Mouse (Mus musculus): ENCODE measurements at regions not wholly inside any gene's neighbourhood (a gene's known extent, or its start where the extent isn't known, plus 50 kb on each side); places are given as distances from the start of the nearest gene placed in this dataset.
A peak's percentile ranks its signal among the peaks of the same experiment; 100 is the strongest.

DNA sequence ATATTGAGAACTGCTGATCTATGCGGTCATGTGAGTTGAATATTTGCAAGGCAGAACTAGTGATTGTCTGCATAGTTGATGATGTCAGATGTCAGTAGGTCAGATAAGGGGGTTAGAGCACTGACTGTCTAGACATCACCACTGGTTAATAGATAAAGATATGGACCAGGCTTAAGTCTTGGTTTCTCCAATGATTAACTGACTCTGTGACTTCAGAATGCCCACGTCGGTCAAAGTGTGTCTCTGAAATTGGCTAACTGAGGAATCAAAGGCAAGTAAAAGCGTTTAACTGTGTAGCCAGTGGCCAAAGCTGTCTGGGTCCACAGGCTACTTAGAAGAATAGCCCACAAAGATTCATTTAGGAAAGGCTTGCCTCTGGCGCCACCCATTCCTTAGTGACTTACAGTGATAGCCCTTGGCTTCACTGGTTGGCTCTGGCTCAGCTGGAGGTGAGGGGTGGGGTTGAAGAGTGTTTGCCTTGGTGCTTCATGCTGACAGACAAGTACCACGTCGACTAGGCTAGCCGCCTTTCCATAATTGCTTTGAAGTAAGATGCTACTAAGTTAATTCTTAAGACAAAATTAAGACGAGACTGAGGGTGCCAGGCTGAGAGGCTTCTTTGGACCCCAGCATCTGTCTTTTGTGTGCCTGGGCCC is 463.1 kb downstream of the Insc start:
- ATAC-seq = no peak
- WGBS = 51% methylated on average over 9 of the region's 9 CpGs
- Histone ChIP-seq H3K4me1 (ENCODE audit: control insufficient read depth, insufficient read depth, low read length) (no peaks in the 10 kb centered on the region), H3K27me3 (replicated peaks; ENCODE audit: control insufficient read depth, insufficient read depth, low read length) (no peaks in the 10 kb centered on the region), H3K4me3 (ENCODE audit: low read length) (no peak overlapping the region), H3K9me3 (ENCODE audit: control insufficient read depth, low read length) (no peaks in the 10 kb centered on the region), H3K9ac (ENCODE audit: low read depth, low read length) (no peak overlapping the region), H3K4me2 (ENCODE audit: low read depth, low read length) (no peak overlapping the region), H3K27ac (ENCODE audit: low read length) (no peak overlapping the region), H3K36me3 (ENCODE audit: control insufficient read depth, insufficient read depth, low read length) (no peaks in the 10 kb centered on the region)

- Histone ChIP-seq H3K4me2 (ENCODE audit: low read depth, low read length) (no peak overlapping the region), H3K36me3 (ENCODE audit: control insufficient read depth, insufficient read depth, low read length) (no peaks in the 10 kb centered on the region), H3K4me3 (ENCODE audit: low read length) (no peak overlapping the region), H3K9ac (ENCODE audit: low read depth, low read length) (no peak overlapping the region), H3K27me3 (replicated peaks; ENCODE audit: control insufficient read depth, insufficient read depth, low read length) (no peaks in the 10 kb centered on the region), H3K9me3 (ENCODE audit: control insufficient read depth, low read length) (no peaks in the 10 kb centered on the region), H3K4me1 (ENCODE audit: control insufficient read depth, insufficient read depth, low read length) (no peaks in the 10 kb centered on the region), H3K27ac (ENCODE audit: low read length) (no peak overlapping the region)
- ATAC-seq = no peak
- WGBS = 75% methylated on average over 7 of the region's 7 CpGs
Observed at GRCm38 (mm10) chr7:115208781-115209180, 465.3 kb downstream of the Insc start.

DNA sequence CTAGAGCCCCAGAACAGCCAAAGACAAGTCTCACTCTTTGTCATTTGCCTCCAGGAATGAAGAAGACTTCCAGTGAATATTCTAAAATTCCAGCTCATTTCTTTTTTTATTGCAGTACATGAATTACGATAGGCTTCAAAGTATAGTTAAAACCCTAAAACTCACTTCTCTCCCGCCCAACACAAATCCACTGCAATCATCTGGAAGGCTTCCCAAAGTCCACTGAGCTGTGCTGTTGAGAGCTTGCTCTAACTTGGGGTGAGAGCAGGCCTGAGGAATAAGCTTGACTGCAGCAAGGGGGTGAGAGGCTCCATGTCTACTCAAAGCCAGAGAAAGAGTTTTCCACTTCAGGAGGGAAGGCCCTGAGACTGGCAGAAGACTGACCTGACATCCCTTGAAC is 466.5 kb downstream of the Insc start:
- H3K4me3 ChIP-seq (ENCODE audit: low read length) = no peak overlapping the region
- H3K4me1 ChIP-seq (ENCODE audit: control insufficient read depth, insufficient read depth, low read length) = no peaks in the 10 kb centered on the region
- no peak overlapping the region for H3K4me2 ChIP-seq (ENCODE audit: low read depth, low read length)
- 73% methylated on average over 2 of the region's 2 CpGs for WGBS
- no peaks in the 10 kb centered on the region for H3K27me3 ChIP-seq (replicated peaks; ENCODE audit: control insufficient read depth, insufficient read depth, low read length)
- H3K36me3 ChIP-seq (ENCODE audit: control insufficient read depth, insufficient read depth, low read length) = no peaks in the 10 kb centered on the region
- ATAC-seq = no peak
- no peak overlapping the region for H3K27ac ChIP-seq (ENCODE audit: low read length)
- no peak overlapping the region for H3K9ac ChIP-seq (ENCODE audit: low read depth, low read length)
- H3K9me3 ChIP-seq (ENCODE audit: control insufficient read depth, low read length) = no peaks in the 10 kb centered on the region

DNA sequence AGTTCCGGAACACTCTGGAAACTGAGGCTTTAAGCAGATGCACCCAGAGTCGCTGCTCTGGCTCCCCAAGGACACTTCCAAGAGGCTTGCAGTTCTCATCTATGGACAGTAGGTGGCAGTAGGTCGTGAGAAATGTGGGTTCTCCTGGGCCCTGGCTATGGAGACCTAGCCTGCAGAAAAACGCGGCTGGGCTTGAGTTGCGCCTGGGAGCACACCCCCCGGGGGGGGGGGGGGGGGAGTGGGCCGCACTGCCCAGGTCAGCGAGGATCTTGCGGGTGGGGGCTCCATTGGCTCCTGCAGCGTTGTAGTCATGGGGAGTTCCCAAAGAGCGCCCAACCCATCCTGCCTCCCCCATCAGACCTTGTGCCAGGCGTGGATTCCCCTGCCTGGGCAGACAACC is 473.3 kb downstream of the Insc start:
- Histone ChIP-seq H3K27me3 (replicated peaks; ENCODE audit: control insufficient read depth, insufficient read depth, low read length) (no peaks in the 10 kb centered on the region), H3K4me2 (ENCODE audit: low read depth, low read length) (peak overlapping the region; percentile 68), H3K9me3 (ENCODE audit: control insufficient read depth, low read length) (no peaks in the 10 kb centered on the region), H3K9ac (ENCODE audit: low read depth, low read length) (no peak overlapping the region), H3K27ac (ENCODE audit: low read length) (no peak overlapping the region), H3K4me1 (ENCODE audit: control insufficient read depth, insufficient read depth, low read length) (0 out of 2 replicates have a peak, but pooled peaks cover 5% of the 10 kb centered on the region), H3K36me3 (ENCODE audit: control insufficient read depth, insufficient read depth, low read length) (no peaks in the 10 kb centered on the region), H3K4me3 (ENCODE audit: low read length) (peak overlapping the region; percentile 35)
- ATAC-seq = peak; percentile 97
- 1% methylated on average over 13 of the region's 13 CpGs for WGBS

GRCm38 (mm10) chr7:115217255-115217654 is 473.8 kb downstream of the Insc start:
- peak overlapping the region; percentile 68 for H3K4me2 ChIP-seq (ENCODE audit: low read depth, low read length)
- H3K9me3 ChIP-seq (ENCODE audit: control insufficient read depth, low read length) = no peaks in the 10 kb centered on the region
- 0 out of 2 replicates have a peak, but pooled peaks cover 5% of the 10 kb centered on the region for H3K4me1 ChIP-seq (ENCODE audit: control insufficient read depth, insufficient read depth, low read length)
- H3K27ac ChIP-seq (ENCODE audit: low read length) = no peak overlapping the region
- H3K9ac ChIP-seq (ENCODE audit: low read depth, low read length) = no peak overlapping the region
- peak overlapping the region; percentile 35 for H3K4me3 ChIP-seq (ENCODE audit: low read length)
- WGBS = 14% methylated on average over 5 of the region's 5 CpGs
- no peaks in the 10 kb centered on the region for H3K36me3 ChIP-seq (ENCODE audit: control insufficient read depth, insufficient read depth, low read length)
- ATAC-seq = no peak; the same call in 1 of the 2 replicates
- H3K27me3 ChIP-seq (replicated peaks; ENCODE audit: control insufficient read depth, insufficient read depth, low read length) = no peaks in the 10 kb centered on the region

DNA sequence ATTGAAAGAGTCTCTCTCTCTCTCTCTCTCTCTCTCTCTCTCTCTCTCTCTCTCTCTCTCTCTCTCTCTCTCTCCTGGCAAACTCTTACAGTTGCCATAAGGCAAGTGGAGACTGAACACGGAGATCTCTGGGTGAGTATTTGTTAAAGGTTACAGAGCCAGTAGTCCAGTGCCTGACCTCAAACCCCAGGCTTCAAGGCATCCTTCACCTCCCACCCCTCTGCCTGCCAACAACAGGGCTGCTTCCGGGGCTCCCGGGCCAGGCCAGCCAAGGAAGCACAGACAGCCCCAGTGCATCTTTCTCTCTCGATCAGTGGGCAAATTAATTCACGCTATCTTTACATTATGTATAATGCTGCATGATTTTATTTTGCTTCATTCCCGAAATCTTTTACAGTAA is 474.2 kb downstream of the Insc start:
- Histone ChIP-seq H3K27me3 (replicated peaks; ENCODE audit: control insufficient read depth, insufficient read depth, low read length) (no peaks in the 10 kb centered on the region), H3K4me1 (ENCODE audit: control insufficient read depth, insufficient read depth, low read length) (0 out of 2 replicates have a peak, but pooled peaks cover 5% of the 10 kb centered on the region), H3K9ac (ENCODE audit: low read depth, low read length) (no peak overlapping the region), H3K4me2 (ENCODE audit: low read depth, low read length) (no peak overlapping the region), H3K4me3 (ENCODE audit: low read length) (no peak overlapping the region), H3K9me3 (ENCODE audit: control insufficient read depth, low read length) (no peaks in the 10 kb centered on the region), H3K27ac (ENCODE audit: low read length) (no peak overlapping the region), H3K36me3 (ENCODE audit: control insufficient read depth, insufficient read depth, low read length) (no peaks in the 10 kb centered on the region)
- ATAC-seq = no peak
- WGBS = 49% methylated on average over 6 of the region's 6 CpGs

DNA sequence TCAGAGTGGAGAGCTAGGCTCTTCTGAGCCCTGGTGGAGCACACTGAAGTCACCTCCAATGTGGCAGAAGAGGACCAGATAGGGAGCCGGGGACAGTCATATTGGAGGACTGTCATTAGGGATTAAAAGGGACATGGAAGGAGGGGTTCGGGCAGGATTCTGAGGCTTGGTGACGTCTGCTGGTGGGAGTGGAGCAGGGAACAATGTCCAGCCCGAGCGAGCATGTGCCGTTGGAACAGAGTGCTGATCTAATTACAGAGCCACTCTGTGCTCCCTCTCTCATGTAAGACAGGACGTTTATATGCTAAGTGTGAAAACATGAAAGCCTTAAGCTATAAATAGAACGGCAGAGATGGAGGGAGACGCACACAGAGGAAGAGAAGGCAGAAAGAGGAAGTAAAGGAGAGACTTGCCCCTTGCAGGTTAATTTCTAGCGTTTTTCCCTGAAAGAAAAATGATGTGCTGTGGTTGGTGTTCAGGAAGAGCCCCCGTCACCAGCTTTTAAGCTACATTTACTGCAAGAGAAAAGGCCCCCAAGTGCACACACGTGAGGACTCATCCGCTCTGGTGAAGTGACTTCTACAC is 475.2 kb downstream of the Insc start:
- no peaks in the 10 kb centered on the region for H3K36me3 ChIP-seq (ENCODE audit: control insufficient read depth, insufficient read depth, low read length)
- no peak overlapping the region for H3K9ac ChIP-seq (ENCODE audit: low read depth, low read length)
- H3K27ac ChIP-seq (ENCODE audit: low read length) = no peak overlapping the region
- no peak overlapping the region for H3K4me2 ChIP-seq (ENCODE audit: low read depth, low read length)
- ATAC-seq = no peak
- H3K27me3 ChIP-seq (replicated peaks; ENCODE audit: control insufficient read depth, insufficient read depth, low read length) = no peaks in the 10 kb centered on the region
- 35% methylated on average over 13 of the region's 13 CpGs for WGBS
- H3K4me3 ChIP-seq (ENCODE audit: low read length) = no peak overlapping the region
- H3K9me3 ChIP-seq (ENCODE audit: control insufficient read depth, low read length) = no peaks in the 10 kb centered on the region
- 0 out of 2 replicates have a peak, but pooled peaks cover 5% of the 10 kb centered on the region for H3K4me1 ChIP-seq (ENCODE audit: control insufficient read depth, insufficient read depth, low read length)

GRCm38 (mm10) chr7:115222642-115223041 is 479.1 kb downstream of the Insc start:
- H3K27ac ChIP-seq (ENCODE audit: low read length) = no peak overlapping the region
- H3K4me1 ChIP-seq (ENCODE audit: control insufficient read depth, insufficient read depth, low read length) = 0 out of 2 replicates have a peak, but pooled peaks cover 2% of the 10 kb centered on the region
- no peaks in the 10 kb centered on the region for H3K27me3 ChIP-seq (replicated peaks; ENCODE audit: control insufficient read depth, insufficient read depth, low read length)
- H3K9me3 ChIP-seq (ENCODE audit: control insufficient read depth, low read length) = no peaks in the 10 kb centered on the region
- H3K4me3 ChIP-seq (ENCODE audit: low read length) = no peak overlapping the region
- no peak for ATAC-seq
- no peaks in the 10 kb centered on the region for H3K36me3 ChIP-seq (ENCODE audit: control insufficient read depth, insufficient read depth, low read length)
- no peak overlapping the region for H3K9ac ChIP-seq (ENCODE audit: low read depth, low read length)
- H3K4me2 ChIP-seq (ENCODE audit: low read depth, low read length) = no peak overlapping the region
- 55% methylated on average over 5 of the region's 7 CpGs for WGBS

- no peak overlapping the region for H3K9ac ChIP-seq (ENCODE audit: low read depth, low read length)
- H3K27me3 ChIP-seq (replicated peaks; ENCODE audit: control insufficient read depth, insufficient read depth, low read length) = no peaks in the 10 kb centered on the region
- H3K4me1 ChIP-seq (ENCODE audit: control insufficient read depth, insufficient read depth, low read length) = no peaks in the 10 kb centered on the region
- H3K4me3 ChIP-seq (ENCODE audit: low read length) = no peak overlapping the region
- H3K27ac ChIP-seq (ENCODE audit: low read length) = no peak overlapping the region
- no peak overlapping the region for H3K4me2 ChIP-seq (ENCODE audit: low read depth, low read length)
- WGBS = 67% methylated on average over 6 of the region's 6 CpGs
- no peaks in the 10 kb centered on the region for H3K9me3 ChIP-seq (ENCODE audit: control insufficient read depth, low read length)
- no peak for ATAC-seq
- no peaks in the 10 kb centered on the region for H3K36me3 ChIP-seq (ENCODE audit: control insufficient read depth, insufficient read depth, low read length)
Observed at GRCm38 (mm10) chr7:115230525-115230924, 487.0 kb downstream of the Insc start.

All from intestine, embryonic 16.5 days (tissue).